Mouse (Mus musculus) macrophage (primary cell): ENCODE measurements around the gene Akap7. TPM values are rescaled to one million over a fixed set of nuclear protein-coding genes. Genes with fewer than 3 reads are reported as not detected.
A peak's percentile ranks its signal among the peaks of the same experiment; 100 is the strongest.

Source experiments
- H3K27ac ChIP-seq: fragments of 350-480 bp; formaldehyde crosslinking; 2 replicates; pipeline ENCODE4 v1.9.0; 2021
- H3K36me3 ChIP-seq: fragments of 350-480 bp; formaldehyde crosslinking; 2 replicates; pipeline ENCODE4 v1.9.0; 2021; ENCODE audit errors: inconsistent target
- H3K4me3 ChIP-seq: fragments of 350-480 bp; formaldehyde crosslinking; 2 replicates; pipeline ENCODE4 v1.9.0; 2021; ENCODE audit errors: inconsistent target
- H3K79me2 ChIP-seq: fragments of 350-480 bp; formaldehyde crosslinking; 2 replicates; pipeline ENCODE4 v1.9.0; 2021; ENCODE audit errors: inconsistent target
- WGBS: methylation state at CpG from one replicate; pipeline ENCODE4 v1.1.7; 2026; ENCODE audit warnings: inconsistent platforms; ENCODE audit not compliant: missing documents; 5-methylcytosine and 5-hydroxymethylcytosine counted together
- polyA plus RNA-seq: library from polyadenylated mRNA; stranded (reverse); fragments of 250-400 nt; gene quantifications from 3 replicates; pipeline ENCODE4 v1.2.4, GENCODE M21; 2018; ENCODE audit warnings: inconsistent platforms

Gene Akap7
- polyA plus RNA-seq, 1 experiment from 2014 or later, result 57.2 TPM

DNA sequence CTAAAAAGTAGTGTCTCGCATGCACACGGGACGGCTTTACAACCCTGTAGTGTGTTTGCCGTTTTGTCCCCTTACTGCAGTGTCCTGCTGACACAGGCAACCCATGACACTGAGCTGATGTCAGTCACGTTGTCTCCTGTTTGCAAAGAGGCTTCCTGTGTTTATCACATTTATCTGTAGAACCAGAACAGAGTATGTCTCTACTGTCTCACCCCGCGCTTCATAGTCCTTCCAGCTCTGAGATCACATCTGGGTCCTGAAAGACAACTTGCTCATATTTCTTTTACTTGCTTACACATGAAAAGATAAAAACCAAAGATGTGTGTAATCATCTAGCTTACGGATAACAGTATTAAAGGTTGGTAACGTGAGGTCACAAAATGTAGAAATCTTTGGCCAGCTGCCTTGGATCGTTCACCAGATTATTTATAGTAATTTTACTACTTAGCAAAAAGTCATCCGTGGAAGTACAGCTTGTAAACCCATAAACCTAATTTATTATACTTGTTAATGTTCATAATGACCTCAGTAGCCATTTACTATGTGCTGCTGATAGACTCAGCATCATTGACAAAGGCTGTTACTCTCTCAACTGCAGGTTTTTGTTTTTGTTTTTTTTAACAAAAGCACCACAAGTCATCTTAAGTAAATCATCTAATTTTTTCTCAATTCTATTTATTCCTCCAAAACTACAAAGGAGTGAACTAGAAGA lies 22.4 kb downstream of the Akap7 start:
- no peaks in the 10 kb centered on the region for H3K36me3 ChIP-seq

GRCm38 (mm10) chr10:25284427-25285099 lies 23.1 kb downstream of the Akap7 start:
- WGBS, result 51% methylated on average over 8 of the region's 8 CpGs
- Histone ChIP-seq H3K27ac (peak overlapping the region; percentile 38), H3K79me2 (no peaks in the 10 kb centered on the region), H3K4me3 (no peak overlapping the region), H3K36me3 (no peaks in the 10 kb centered on the region)

More for the DNA sequence above, 22.4 kb downstream of the Akap7 start:
- 84% methylated on average over 11 of the region's 11 CpGs for WGBS
- Histone ChIP-seq H3K79me2 (no peaks in the 10 kb centered on the region), H3K4me3 (no peak overlapping the region), H3K27ac (peak overlapping the region; percentile 38; the same call in 1 of the 2 replicates)

DNA sequence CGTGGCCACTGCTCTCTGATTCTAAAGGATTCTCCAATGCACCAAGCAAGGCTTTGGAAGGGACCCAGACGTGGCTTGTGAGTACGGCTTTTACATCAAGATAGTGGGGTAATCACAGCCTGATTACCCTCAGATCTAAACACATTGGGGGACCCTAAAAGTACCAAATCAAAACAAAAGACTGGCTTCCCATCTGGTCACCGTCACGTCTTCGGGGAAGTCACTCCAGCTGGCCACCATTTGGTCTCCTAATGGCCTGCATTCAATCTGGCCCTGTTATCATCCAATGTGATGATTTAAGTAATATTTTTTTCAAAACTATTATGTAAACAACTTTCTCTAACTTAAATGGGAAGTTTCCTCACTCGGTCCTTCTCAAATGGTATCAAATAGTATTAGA lies 24.3 kb downstream of the Akap7 start:
- Histone ChIP-seq H3K36me3 (no peaks in the 10 kb centered on the region), H3K27ac (no peak overlapping the region), H3K79me2 (no peaks in the 10 kb centered on the region), H3K4me3 (no peak overlapping the region)
- 90% methylated on average over 7 of the region's 7 CpGs for WGBS

- Histone ChIP-seq H3K4me3 (no peak overlapping the region), H3K36me3 (no peaks in the 10 kb centered on the region), H3K79me2 (no peaks in the 10 kb centered on the region), H3K27ac (no peak overlapping the region)
- WGBS, result 100% methylated on average over 5 of the region's 5 CpGs
Observed at GRCm38 (mm10) chr10:25280141-25280540, 27.5 kb downstream of the Akap7 start.

DNA sequence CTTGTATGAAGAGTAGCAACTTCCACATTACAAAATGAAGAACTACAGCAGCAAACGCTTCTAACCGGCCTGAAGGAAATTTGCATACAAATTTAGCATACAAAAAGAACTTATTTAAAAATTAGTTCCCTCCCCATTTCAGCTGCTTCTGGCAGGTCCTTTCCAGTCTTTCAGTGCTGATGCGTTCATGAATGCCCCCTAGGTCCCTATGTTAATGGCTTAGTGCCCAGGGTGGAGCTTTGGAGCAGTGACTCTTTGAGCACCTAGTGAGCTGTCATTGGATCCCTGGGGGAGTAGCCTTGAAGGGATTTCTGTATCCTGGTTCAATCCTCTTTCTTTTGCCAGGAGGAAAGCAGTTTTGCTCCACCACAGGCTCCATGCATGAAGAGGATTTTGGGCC lies 28.3 kb downstream of the Akap7 start:
- no peaks in the 10 kb centered on the region for H3K79me2 ChIP-seq
- WGBS, result 44% methylated on average over 3 of the region's 3 CpGs
- H3K27ac ChIP-seq, result no peak overlapping the region
- H3K36me3 ChIP-seq, result no peaks in the 10 kb centered on the region
- H3K4me3 ChIP-seq, result no peak overlapping the region

DNA sequence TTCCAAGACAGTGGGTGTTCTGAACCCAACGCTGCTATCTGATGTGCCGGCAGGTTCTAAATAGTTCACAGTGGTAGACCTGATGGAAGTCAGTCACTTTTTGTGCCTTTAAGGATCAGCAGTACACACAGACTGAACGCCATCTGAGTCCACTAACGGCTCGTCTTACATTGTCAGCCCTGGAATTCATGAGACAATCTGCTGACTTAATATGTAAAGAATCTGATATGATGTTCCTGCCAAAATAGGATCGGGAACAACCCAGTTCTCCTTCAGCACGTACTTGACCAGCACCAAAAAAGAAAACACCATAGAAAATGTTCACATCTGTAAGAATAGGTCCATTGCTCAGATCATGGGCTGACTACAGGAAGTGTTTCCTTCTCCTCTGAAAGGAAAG lies 32.2 kb downstream of the Akap7 start:
- no peak overlapping the region for H3K4me3 ChIP-seq
- 92% methylated on average over 7 of the region's 7 CpGs for WGBS
- no peaks in the 10 kb centered on the region for H3K79me2 ChIP-seq
- no peaks in the 10 kb centered on the region for H3K36me3 ChIP-seq
- H3K27ac ChIP-seq, result no peak overlapping the region

GRCm38 (mm10) chr10:25274621-25275330 lies 32.9 kb downstream of the Akap7 start:
- Histone ChIP-seq H3K4me3 (no peak overlapping the region), H3K79me2 (no peaks in the 10 kb centered on the region), H3K36me3 (no peaks in the 10 kb centered on the region), H3K27ac (no peak overlapping the region)
- 92% methylated on average over 24 of the region's 26 CpGs for WGBS

DNA sequence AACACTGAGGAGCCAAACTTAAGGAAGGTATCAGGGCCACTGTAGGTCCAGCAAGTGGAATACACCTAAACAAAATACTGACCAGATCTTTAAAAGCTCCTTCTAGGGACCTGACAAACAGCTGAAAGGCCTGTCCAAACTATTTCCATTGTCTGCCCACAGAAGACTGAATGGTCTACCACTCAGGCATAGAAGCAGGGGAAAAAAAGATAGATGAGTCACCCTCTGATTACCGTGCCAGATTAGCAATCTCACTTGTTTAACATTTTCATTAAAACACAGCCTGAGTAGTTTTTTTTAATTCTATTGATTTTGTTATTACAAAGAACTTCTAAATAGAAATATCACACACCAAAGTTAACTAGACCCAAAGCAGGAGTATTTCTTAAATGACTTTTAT lies 33.9 kb downstream of the Akap7 start:
- 63% methylated on average over 1 of the region's 1 CpGs for WGBS
- Histone ChIP-seq H3K4me3 (no peak overlapping the region), H3K27ac (no peak overlapping the region), H3K79me2 (no peaks in the 10 kb centered on the region), H3K36me3 (no peaks in the 10 kb centered on the region)

GRCm38 (mm10) chr10:25271756-25272155 lies 35.9 kb downstream of the Akap7 start:
- no peak overlapping the region for H3K27ac ChIP-seq
- no peaks in the 10 kb centered on the region for H3K79me2 ChIP-seq
- H3K36me3 ChIP-seq, result no peaks in the 10 kb centered on the region
- WGBS, result 97% methylated on average over 2 of the region's 2 CpGs
- no peak overlapping the region for H3K4me3 ChIP-seq

GRCm38 (mm10) chr10:25271207-25271606 lies 36.5 kb downstream of the Akap7 start:
- no peaks in the 10 kb centered on the region for H3K36me3 ChIP-seq

GRCm38 (mm10) chr10:25268476-25269351 lies 39.0 kb downstream of the Akap7 start:
- no peaks in the 10 kb centered on the region for H3K36me3 ChIP-seq
- no peaks in the 10 kb centered on the region for H3K79me2 ChIP-seq
- 58% methylated on average over 18 of the region's 18 CpGs for WGBS
- no peak overlapping the region for H3K4me3 ChIP-seq
- no peak overlapping the region for H3K27ac ChIP-seq

More at GRCm38 (mm10) chr10:25271207-25271606, 36.5 kb downstream of the Akap7 start:
- no peak overlapping the region for H3K27ac ChIP-seq
- H3K79me2 ChIP-seq, result no peaks in the 10 kb centered on the region
- H3K4me3 ChIP-seq, result no peak overlapping the region
- WGBS, result 98% methylated on average over 7 of the region's 8 CpGs

DNA sequence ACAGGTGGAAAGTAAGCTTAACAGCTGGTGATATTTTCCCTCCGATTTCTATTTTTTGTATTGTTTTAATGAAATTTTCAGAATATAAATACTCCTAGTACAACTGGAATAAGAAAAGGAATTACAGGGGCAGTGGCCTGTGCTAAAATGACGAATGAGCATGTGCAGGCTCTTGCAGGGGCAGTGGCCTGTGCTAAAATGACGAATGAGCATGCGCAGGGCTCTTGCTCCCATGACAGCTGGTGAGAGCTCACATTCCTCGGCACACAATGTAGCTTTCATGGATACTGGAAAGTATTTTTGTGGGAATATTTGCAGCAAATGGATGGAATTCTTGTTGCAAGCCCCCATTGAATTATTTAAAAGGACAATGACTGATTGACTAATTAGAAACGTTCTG lies 46.5 kb downstream of the Akap7 start:
- H3K36me3 ChIP-seq, result no peaks in the 10 kb centered on the region
- H3K79me2 ChIP-seq, result no peaks in the 10 kb centered on the region
- no peak overlapping the region for H3K27ac ChIP-seq
- 91% methylated on average over 6 of the region's 6 CpGs for WGBS
- H3K4me3 ChIP-seq, result no peak overlapping the region

GRCm38 (mm10) chr10:25260724-25261123 lies 46.9 kb downstream of the Akap7 start:
- H3K4me3 ChIP-seq, result no peak overlapping the region
- 98% methylated on average over 10 of the region's 10 CpGs for WGBS
- H3K79me2 ChIP-seq, result no peaks in the 10 kb centered on the region
- no peak overlapping the region for H3K27ac ChIP-seq
- no peaks in the 10 kb centered on the region for H3K36me3 ChIP-seq

DNA sequence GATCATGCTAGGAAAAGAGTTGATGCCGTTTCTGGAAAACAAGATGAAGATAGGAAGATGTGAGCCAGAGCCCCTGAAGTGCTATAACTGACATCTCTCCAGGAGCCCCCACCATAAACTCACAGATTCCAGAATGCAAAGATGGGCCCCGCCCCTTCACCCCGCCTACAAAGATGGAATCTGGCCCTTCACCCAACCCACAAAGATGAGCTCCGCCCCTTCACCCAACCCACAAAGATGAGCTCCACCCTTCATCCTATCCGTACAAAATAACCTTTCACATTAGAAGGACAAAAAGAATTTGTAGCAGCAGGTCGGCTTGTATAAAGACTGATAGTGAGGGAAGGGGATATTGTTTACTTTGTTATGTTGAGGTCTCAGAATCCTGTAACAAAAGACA lies 49.5 kb downstream of the Akap7 start:
- H3K79me2 ChIP-seq, result no peaks in the 10 kb centered on the region
- WGBS, result 94% methylated on average over 6 of the region's 6 CpGs
- H3K27ac ChIP-seq, result no peak overlapping the region
- H3K36me3 ChIP-seq, result no peaks in the 10 kb centered on the region
- H3K4me3 ChIP-seq, result no peak overlapping the region
